Mouse (Mus musculus) testis, adult 2 months (tissue): ENCODE data around the gene Lrig1.

Source experiments
- CTCF ChIP-seq: fragments of 200-500 bp; IDR thresholded peaks from 2 replicates; pipeline ENCODE4 v1.5.1; 2012; ENCODE audit warnings: low read depth, mild to moderate bottlenecking, inconsistent platforms, low read length, moderate library complexity; ENCODE audit not compliant: control insufficient read depth, insufficient read depth, insufficient replicate concordance
- POLR2A ChIP-seq: fragments of 200-500 bp; IDR thresholded peaks from 2 replicates; pipeline ENCODE4 v1.6.1; 2012; ENCODE audit warnings: low read depth, mild to moderate bottlenecking, inconsistent platforms, low read length, moderate library complexity; ENCODE audit not compliant: control insufficient read depth

DNA sequence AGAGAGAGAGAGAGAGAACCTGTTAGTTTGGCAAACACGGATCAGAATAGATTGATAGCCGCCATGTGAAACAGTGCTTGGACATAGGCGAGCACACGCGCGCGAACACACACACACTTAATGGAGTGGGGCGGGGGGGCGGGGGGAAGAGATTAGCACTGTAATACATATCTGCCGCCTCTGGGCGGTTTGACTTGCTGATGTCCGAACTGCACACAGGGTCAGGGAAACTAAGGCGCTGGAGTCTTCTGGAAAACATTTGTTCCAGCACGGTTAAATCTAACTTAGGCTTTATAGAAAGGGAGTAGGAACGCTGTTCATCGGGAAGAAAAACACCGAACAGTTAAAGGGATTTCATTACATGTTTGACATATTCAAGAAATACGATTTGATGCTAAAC lies 1.1 kb upstream of the Lrig1 start:
- TF ChIP-seq CTCF (0 out of 2 replicates have a peak, but pooled peaks have one; percentile 4), POLR2A (no peak)
